Mouse (Mus musculus) embryonic facial prominence, embryonic 14.5 days (tissue): ENCODE results near the gene Cep162. TPM values are rescaled to one million over a fixed set of nuclear protein-coding genes. Genes with fewer than 3 reads are reported as not detected.

Source experiments
- ATAC-seq: fragments of 200-750 bp; cut with Nextera tagmentation; 2 replicates; pipeline ENCODE4 v1.8.0; 2017; ENCODE audit warnings: low read depth, moderate number of reproducible peaks, moderate TSS enrichment
- DNase-seq: peaks from one replicate; pipeline ENCODE4 v3.0.0-alpha.2; 2015; ENCODE audit warnings: low spot score
- H3K27ac ChIP-seq: fragments of 300-500 bp; sonication (generic); replicated peaks from 2 replicates; pipeline ENCODE4 v1.5.1; 2014; ENCODE audit warnings: low read depth, mild to moderate bottlenecking, low read length, moderate library complexity
- H3K27me3 ChIP-seq: fragments of 300-500 bp; sonication (generic); replicated peaks from 2 replicates; pipeline ENCODE4 v1.6.1; 2014; ENCODE audit warnings: low read length; ENCODE audit not compliant: control insufficient read depth, insufficient read depth
- H3K36me3 ChIP-seq: fragments of 300-500 bp; sonication (generic); 2 replicates; pipeline ENCODE4 v1.6.1; 2014; ENCODE audit warnings: low read length, mixed read lengths; ENCODE audit not compliant: control insufficient read depth, insufficient read depth
- H3K4me1 ChIP-seq: fragments of 300-500 bp; sonication (generic); 2 replicates; pipeline ENCODE4 v1.6.1; 2014; ENCODE audit warnings: antibody characterized with exemption, low read length; ENCODE audit not compliant: control insufficient read depth, insufficient read depth
- H3K4me2 ChIP-seq: fragments of 300-500 bp; sonication (generic); 2 replicates; pipeline ENCODE4 v1.6.1; 2014; ENCODE audit warnings: low read depth, mild to moderate bottlenecking, low read length, moderate library complexity, mixed read lengths
- H3K4me3 ChIP-seq: fragments of 300-500 bp; sonication (generic); 2 replicates; pipeline ENCODE4 v1.5.1; 2014; ENCODE audit warnings: low read depth, mild to moderate bottlenecking, low read length
- H3K9ac ChIP-seq: fragments of 300-500 bp; sonication (generic); 2 replicates; pipeline ENCODE4 v1.6.1; 2014; ENCODE audit warnings: low read depth, mild to moderate bottlenecking, low read length, moderate library complexity, mixed read lengths
- H3K9me3 ChIP-seq: fragments of 300-500 bp; sonication (generic); 2 replicates; pipeline ENCODE4 v1.6.1; 2016; ENCODE audit warnings: low read length; ENCODE audit not compliant: control insufficient read depth
- WGBS: fragments of 180-500 bp; shearing (Covaris S2); extraction: QIAGEN DNeasy Blood & Tissue Kit; methylation state at CpG from one replicate; pipeline ENCODE4 v1.1.7; 2014; 5-methylcytosine and 5-hydroxymethylcytosine counted together
- polyA plus RNA-seq: library from polyadenylated mRNA; unstranded; fragments of >200 nt; fragmentation: Nextera tagmentation; extraction: Ambion mirVana; gene quantifications from 2 replicates; pipeline ENCODE4 v1.2.1, GENCODE M21; 2014

Cep162 gene
- polyA plus RNA-seq, 1 experiment from 2014 or later = 5.9 TPM

DNA sequence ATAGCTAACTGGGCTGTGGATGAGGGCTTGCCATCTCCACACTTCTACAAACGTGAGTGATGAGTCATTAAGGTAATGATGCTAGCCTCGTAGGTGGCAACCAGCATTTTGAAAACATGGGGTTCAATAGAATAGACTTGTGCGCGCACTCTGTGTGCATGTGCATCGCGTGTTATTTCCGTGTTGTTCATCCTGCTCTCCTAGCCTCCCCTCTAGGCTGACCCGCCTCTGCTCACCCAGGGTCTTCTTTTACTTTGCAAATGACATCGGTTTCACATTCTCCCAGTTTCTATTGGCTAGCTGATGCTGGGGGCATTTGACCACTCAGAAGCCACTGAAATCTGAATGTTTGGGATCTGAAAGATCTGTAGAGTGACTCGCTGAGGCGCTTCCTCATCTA, 109.7 kb downstream of the Cep162 start:
- peaks cover 36% of the 10 kb centered on the region for H3K27me3 ChIP-seq
- DNase-seq = no peak
- H3K36me3 ChIP-seq = no peaks in the 10 kb centered on the region
- 33% methylated on average over 11 of the region's 11 CpGs for whole genome bisulfite sequencing
- no peaks in the 10 kb centered on the region for H3K9me3 ChIP-seq
- ATAC-seq = no peak
- no peak overlapping the region for H3K4me3 ChIP-seq
- peaks cover 8% of the 10 kb centered on the region for H3K4me1 ChIP-seq
- no peak overlapping the region for H3K4me2 ChIP-seq
- no peak overlapping the region for H3K9ac ChIP-seq
- H3K27ac ChIP-seq = no peak overlapping the region

DNA sequence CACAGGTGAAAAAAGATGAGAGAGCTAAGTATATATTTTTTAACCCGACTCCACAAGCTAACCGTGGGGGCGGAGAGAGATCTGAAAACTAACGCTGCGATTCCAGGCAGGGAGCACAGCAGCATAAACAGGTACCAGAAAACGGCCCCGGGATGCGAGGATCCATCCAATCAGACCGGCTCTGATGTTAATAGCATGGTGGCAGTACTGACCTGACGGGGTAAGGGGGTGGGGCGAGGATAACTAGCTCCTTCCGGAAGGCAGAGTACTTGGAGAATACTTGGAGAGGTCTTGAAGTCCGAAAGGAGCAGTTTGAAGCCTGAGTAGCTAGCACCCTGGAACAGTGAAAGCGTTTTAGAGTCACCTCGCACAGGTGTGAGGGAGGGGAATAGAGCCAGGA, 110.2 kb downstream of the Cep162 start:
- no peak overlapping the region for H3K27ac ChIP-seq
- ATAC-seq (0 out of 2 replicates have a peak, but pooled peaks have one; percentile 17), DNase-seq (no peak)
- H3K4me3 ChIP-seq = peak overlapping the region; percentile 37
- peak overlapping the region; percentile 58 for H3K4me2 ChIP-seq
- peaks cover 36% of the 10 kb centered on the region for H3K27me3 ChIP-seq
- H3K9me3 ChIP-seq = no peaks in the 10 kb centered on the region
- no peak overlapping the region for H3K9ac ChIP-seq
- H3K4me1 ChIP-seq = peaks cover 8% of the 10 kb centered on the region
- H3K36me3 ChIP-seq = no peaks in the 10 kb centered on the region
- WGBS = 3% methylated on average over 15 of the region's 15 CpGs

DNA sequence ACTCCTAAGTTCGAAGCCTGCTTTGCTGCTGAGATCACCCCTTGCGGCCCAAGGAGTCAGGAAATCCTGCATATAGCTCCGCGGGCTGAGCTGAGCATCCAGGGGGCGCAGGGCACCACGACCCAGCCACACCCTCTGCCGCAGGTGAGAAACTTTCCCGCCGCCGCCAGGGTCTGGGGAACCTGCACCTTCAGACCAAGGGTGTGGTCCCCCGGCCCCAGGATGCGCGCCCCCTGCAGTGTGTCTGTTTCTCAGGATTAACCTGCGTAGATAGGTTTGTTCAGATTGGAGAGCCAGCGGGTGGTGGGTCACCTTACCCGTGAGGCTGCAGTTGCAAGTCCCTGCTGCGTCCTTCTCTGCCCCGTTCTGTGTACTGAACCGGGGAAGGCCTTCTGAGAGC, 110.8 kb downstream of the Cep162 start:
- no peaks in the 10 kb centered on the region for H3K9me3 ChIP-seq
- DNase-seq (no peak), ATAC-seq (peak; percentile 51; the same call in 1 of the 2 replicates)
- WGBS = 4% methylated on average over 18 of the region's 19 CpGs
- peak overlapping the region; percentile 58 for H3K4me2 ChIP-seq
- no peaks in the 10 kb centered on the region for H3K36me3 ChIP-seq
- no peak overlapping the region for H3K27ac ChIP-seq
- peaks cover 36% of the 10 kb centered on the region for H3K27me3 ChIP-seq
- H3K4me1 ChIP-seq = peaks cover 8% of the 10 kb centered on the region
- peak overlapping the region; percentile 25; the same call in 1 of the 2 replicates for H3K9ac ChIP-seq
- H3K4me3 ChIP-seq = peak overlapping the region; percentile 37

DNA sequence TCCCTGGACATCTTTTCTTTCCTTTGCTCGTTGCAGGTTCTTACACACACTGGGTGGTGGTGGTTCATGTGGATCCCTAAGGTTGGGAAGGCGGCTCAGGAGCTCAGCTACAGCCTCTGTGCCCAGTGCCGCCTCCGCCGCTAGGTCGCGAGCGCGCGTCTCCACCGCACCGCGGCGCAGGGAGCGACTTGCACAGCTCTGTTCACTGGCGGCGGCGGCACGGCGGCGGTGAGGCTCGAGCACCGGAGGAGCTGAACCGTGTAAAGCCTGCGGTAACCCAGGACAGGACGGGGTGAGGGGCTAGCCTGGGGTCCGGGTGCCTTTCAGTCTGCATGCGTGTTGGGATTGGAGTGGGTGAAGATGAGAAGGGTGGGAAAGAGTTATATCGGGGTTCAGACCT, 111.2 kb downstream of the Cep162 start, which contains the start of gene Mrap2:
Mrap2 (plus strand) TSS at position 201 of the 400 bp plus-strand sequence.
- Histone ChIP-seq H3K27me3 (peaks cover 36% of the 10 kb centered on the region), H3K9ac (peak within 1 kb of the TSS; percentile 25; the same call in 1 of the 2 replicates)

DNA sequence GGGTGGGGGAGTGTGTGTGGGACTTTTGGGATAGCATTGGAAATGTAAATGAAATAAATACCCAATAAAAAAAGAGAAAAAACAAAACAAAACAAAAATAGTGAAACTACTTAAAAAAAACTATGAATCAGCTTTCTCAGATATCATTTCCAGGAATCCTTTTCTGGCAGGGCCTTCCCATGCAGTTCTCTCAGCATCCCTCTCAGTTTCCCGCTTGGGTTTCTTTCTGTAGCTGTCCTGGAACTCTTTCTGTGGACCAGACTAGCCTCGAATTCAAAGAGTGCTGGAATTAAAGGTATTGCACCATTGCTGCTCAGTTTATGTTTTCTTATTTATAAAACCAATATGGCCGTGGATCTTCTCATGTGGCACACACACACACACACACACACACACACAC, 112.3 kb downstream of the Cep162 start:
- H3K9me3 ChIP-seq = no peaks in the 10 kb centered on the region
- H3K4me1 ChIP-seq = peaks cover 8% of the 10 kb centered on the region
- no peak overlapping the region for H3K4me3 ChIP-seq
- ATAC-seq (no peak), DNase-seq (no peak)
- H3K9ac ChIP-seq = no peak overlapping the region
- no peak overlapping the region for H3K4me2 ChIP-seq
- no peak overlapping the region for H3K27ac ChIP-seq
- peaks cover 36% of the 10 kb centered on the region for H3K27me3 ChIP-seq
- H3K36me3 ChIP-seq = no peaks in the 10 kb centered on the region
- WGBS = 73% methylated on average over 3 of the region's 3 CpGs

More for the DNA sequence above, 111.2 kb downstream of the Cep162 start, which contains the start of gene Mrap2:
- Histone ChIP-seq H3K4me2 (peak within 1 kb of the TSS; percentile 58), H3K4me3 (peak within 1 kb of the TSS; percentile 37), H3K36me3 (no peaks in the 10 kb centered on the region), H3K4me1 (peaks cover 8% of the 10 kb centered on the region), H3K27ac (no peak within 1 kb of the TSS), H3K9me3 (no peaks in the 10 kb centered on the region)
- peak; percentile 68 for DNase-seq
- ATAC-seq = peak; percentile 84
- WGBS = 1% methylated on average over 26 of the region's 29 CpGs

Other genes with a start within 250 kb of the Cep162 start
- 0.32 TPM in 1 of 2 replicates, not detected in the other for gene Ripply2, start 240.0 kb downstream of the Cep162 start, polyA plus RNA-seq
- 41.5 and 43.2 TPM in 2 replicates for gene Cyb5r4, start 233.5 kb downstream of the Cep162 start, polyA plus RNA-seq
- gene Mrap2, start 111.2 kb downstream of the Cep162 start, polyA plus RNA-seq = 0.19 and 0.41 TPM in 2 replicates